Mouse (Mus musculus) regulatory T cell (primary cell): ENCODE measurements around the gene Dna2.
"Not testable (repeated sequence)": the region's sequence is repeated elsewhere in the genome, so short reads cannot be mapped to it uniquely, and the experiment has no call there.

ENCODE experiments used
- in situ Hi-C: fragments of 300-600 bp; cut with MboI, MseI; formaldehyde crosslinking; loops from one replicate; pipeline ENCODE4 v1.15.1; 2025; ENCODE audit warnings: high pct_unique_total_duplicates

Gene Dna2

GRCm38 (mm10) chr10:62946738-62947471, at the start of gene Dna2:
Gene Dna2, plus strand, starts transcription at chr10:62947026.
- in situ Hi-C loops = no loop called here

- in situ Hi-C loops = no loop called here
Measured at GRCm38 (mm10) chr10:62897437-62897836, 49.4 kb upstream of the Dna2 start.

DNA sequence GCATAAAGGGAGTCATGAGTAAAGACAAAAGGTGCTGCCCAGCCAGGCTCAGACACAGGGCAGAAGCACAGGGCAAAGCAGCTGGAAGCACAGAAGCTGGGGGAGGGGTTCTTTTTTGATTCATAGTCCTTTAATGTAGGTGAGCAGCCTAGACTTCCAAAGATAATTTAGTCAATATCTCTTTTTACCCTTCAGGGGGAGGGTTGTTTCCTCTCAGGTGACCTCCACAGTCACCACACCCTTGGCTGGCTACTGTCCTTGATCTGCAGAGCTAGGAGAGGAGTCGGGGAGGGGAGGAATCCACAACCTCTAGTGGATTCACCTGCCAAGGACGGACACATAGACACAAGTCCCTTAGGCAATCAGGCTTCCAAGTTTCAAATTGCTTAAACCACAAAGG, 48.8 kb upstream of the Dna2 start:
- in situ Hi-C loops = no loop called here

DNA sequence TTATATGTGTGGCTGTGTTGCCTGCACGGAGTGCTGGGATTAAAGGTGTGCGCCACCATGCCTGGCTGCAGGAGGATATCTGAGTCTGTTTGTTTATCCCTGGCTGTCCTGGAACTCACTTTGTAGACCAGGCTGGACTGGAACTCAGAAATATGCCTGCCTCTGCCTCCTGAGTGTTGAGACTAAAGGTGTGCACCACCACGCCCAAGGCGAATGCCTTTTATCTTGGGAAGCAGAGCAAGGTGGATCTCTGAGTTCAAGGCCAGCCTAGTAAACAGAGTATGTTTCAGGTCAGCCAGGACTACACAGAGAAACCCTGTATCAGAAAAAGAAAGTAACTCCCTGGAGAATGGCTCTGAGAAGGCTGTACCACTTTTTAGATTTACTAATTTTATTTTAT, 46.7 kb upstream of the Dna2 start:
- in situ Hi-C loops = no loop called here

DNA sequence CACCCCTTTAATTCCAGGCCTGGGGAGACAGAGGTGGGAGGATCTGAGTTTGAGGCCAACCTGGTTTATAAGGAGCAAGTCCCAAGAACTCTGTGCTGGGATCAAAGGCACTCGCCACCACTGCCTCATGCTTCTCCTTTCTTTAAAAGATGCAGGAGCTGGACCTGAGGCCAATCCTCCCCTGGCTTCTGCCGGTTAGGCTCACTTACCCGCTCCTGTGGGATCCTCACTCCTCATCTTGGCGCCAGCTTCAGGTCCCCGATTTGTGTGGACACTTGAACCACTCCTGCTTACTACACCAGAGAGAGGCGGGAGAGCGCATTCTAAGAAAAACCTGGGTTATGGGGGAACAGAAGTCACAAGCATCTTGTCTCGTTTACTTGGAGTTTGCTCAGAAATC, 45.0 kb upstream of the Dna2 start:
- in situ Hi-C loops = no loop called here

DNA sequence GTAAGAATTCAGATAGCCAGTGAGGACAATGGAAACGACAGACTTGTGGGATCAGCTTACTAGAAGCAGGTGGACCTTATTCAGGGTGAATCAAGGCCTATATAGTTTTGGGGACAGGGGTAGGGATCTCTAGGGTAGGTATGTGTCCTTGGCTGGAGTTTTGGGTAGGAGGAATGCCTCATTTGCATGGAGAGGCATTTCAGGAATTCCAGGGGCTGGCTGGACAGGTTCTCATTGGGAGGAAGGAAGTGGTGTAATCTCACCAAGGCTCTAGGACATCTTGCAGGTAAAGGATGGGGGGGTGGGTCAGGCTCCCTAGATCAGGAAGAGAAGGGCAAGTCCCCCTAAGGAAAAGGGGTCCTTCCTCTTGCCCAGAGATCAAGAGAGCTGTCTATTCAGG, 44.0 kb upstream of the Dna2 start:
- in situ Hi-C loops = no loop called here

GRCm38 (mm10) chr10:62906336-62906735, 40.5 kb upstream of the Dna2 start:
- in situ Hi-C loops = no loop called here

GRCm38 (mm10) chr10:62908896-62909295, 37.9 kb upstream of the Dna2 start, which contains the start of gene Tet1:
Gene Tet1, minus strand, starts transcription at chr10:62908996.
- in situ Hi-C loops = not testable (repeated sequence)

- in situ Hi-C loops = no loop called here
Measured at GRCm38 (mm10) chr10:62911120-62911519, 35.7 kb upstream of the Dna2 start.

DNA sequence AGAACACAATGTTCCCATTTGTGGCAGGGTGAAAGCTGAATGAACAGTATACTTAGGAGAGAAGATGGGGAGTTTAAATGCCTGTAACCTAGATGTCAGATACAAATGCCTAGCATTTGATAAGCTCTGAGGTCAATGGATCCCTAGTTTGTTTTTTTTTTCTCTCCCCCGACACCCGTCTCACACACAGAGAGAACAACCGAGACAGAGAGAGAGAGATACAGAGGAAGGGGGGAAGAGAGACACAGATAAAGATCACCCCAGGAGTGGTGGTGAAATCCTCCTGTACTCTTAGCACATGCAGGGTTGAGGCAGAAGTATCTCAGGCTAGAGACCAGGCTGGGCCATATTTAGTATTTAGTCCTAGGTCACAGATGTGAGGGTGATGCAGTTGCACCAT, 27.8 kb upstream of the Dna2 start:
- in situ Hi-C loops = no loop called here

DNA sequence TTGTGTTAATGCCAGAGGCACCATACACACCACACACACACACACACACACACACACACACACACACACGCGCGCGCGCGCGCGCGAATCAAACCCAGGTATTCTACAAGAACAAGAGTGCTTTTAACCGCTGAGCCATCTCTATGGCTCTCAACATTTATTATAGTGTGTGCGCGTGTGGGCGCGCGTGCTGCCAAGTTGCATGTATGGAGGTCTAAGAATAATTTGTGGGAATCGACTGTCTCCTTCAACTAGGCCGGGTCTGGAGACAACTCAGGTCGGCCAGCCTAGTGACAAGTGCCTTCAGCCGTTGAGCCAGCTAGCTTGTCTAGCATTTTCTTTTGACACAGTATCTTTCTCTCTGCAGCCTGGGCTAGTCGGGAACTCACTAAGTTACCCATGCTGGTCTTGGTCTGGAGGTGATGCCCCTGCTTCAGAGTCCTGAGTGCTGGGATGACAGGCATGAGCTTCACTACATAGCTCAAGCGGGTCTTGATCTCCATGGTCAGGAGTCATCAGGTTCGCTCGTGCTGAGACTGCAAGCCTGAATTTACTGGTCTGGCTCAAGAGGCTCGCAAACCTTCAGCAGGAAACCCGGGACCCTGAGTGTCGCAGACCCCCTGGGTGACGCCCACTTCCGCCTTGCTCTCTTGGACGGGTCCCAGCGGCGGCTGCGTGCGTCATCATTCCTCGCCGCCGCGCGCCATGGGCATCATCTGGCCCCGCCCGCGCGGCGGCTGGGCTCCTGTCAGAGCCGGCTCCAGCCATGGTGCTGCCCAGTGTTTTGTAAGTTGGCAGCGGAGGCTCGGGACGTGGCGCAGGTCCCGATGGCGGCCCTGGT, 26.7 kb upstream of the Dna2 start, which contains the start of gene Slc25a16:
Slc25a16 (plus strand) TSS at position 709 of the 841 bp plus-strand sequence.
- in situ Hi-C loops = no loop called here

DNA sequence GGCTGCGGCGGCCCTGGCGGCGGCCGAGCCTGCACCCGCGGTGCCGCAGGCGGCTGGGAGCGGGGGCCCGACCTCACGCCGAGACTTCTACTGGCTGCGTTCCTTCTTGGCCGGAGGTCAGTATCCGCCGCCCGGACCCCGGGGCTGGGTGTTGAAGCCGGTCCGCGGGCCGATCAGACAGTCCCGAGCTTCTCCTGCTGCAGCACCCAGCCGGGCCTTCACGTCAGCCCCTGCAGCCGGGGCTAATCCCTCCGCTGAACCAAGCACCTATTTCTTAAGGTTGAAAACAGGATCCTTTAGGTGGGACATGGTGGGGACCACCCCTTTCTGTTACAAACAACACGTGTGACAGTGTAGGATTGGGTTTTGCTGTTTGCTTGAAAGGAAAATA, 26.1 kb upstream of the Dna2 start:
- in situ Hi-C loops = no loop called here

DNA sequence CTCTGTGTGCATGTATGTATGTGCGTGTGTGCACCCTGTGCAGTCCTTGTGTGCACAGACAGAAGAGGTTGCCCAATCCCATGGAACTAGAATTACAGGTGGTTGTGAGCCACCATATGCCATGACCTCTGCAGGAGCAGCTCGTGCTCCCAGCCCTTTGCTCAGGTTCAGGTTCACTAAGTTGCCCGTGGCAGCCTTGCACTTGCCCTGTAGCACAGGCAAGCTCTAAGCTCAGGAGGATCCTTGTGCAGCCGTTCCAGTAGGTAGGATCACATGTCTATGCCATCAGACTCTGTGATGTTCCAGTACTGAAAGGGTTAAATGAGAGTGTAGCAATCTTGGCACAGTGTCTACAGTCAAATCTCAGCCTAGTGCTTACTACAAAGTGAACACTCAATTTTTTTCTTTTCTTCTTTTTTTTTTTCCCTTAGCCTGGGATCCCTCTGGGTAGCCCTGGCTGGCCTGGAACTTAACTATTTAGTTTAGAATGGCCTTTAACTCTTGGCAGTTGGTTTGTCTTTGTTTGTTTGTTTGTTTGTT, 22.7 kb upstream of the Dna2 start:
- in situ Hi-C loops = no loop called here

GRCm38 (mm10) chr10:62932381-62932780, 14.4 kb upstream of the Dna2 start:
- in situ Hi-C loops = no loop called here

- in situ Hi-C loops = no loop called here
Measured at GRCm38 (mm10) chr10:62944975-62945580, 1.7 kb upstream of the Dna2 start.

DNA sequence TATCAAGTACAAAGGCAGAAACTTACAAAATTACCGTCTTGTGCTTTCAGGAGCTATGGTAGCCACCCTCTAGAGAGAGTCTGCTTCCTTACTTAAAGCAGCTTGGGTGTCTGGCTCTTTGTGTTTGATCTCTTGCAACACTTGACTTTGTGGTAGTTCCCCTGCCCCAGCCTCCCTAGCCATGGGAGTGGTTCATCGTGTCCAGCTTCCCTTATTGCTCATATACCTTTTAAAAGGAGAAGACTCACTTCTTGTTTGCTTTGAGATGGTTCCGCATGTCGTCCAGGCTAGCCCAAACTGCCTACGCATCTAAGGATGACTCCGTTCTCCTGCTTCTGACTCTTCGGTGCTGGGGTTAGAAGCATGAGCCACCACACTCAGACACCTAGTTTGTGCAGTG, 1.7 kb downstream of the Dna2 start:
- in situ Hi-C loops = no loop called here

DNA sequence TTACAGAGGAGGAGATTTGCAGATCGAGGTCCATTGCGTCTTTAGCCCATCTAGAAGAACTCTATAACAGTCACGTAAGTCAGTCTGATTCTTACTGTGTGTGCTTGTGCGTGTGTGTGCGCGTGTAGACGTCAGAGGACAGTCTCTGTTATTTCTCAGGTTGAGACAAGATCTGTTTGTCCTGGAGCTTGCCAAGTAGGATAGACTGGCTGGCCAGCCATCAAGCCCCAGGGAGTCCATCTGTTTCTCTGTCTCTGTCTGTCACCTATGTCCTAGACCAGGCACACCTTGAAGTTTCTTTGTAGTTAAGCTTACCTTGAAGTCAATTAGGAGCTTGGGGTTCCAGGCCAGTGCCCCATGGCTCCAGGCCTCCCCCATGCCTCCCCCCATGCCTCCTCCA, 17.1 kb downstream of the Dna2 start:
- in situ Hi-C loops = no loop called here

DNA sequence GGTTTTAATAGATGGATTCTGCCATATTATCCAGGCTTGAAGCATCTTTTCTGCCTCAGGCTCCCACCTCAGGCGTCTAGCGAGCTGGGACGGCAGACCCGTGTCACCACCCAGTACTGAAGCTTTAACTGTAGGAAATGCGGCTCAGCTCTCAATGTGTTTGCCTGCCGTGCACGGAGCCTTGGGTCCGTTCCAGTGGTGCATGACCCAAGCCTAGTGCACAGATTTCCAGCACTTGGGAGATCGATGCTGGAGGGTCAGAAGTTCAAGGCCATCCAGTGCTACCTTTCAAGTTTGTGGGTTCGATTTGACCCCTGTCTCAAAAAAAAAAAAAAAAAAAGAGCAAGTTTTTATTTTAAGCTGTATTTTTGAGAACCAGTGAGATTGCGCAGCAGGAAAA, 19.0 kb downstream of the Dna2 start:
- in situ Hi-C loops = no loop called here

DNA sequence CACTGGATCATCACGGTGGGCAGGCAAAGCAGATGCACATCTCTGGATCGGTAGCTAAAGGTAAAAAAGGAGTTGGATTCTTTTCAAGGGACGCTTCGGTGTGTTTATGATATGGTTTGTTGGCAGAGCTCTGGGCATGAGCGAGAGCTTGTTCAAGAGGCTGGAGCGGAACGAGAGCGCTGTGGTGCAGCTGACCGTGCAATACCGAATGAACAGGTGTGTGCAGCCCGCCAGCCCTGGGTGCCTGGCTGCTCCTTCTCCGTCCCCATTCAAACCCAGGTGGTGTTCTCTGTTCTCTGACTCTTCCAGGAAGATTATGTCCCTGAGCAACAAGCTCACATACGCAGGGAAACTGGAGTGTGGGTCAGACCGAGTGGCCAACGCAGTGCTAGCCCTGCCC, 19.5 kb downstream of the Dna2 start:
- in situ Hi-C loops = no loop called here

GRCm38 (mm10) chr10:62971821-62972220, 25.0 kb downstream of the Dna2 start:
- in situ Hi-C loops = no loop called here

DNA sequence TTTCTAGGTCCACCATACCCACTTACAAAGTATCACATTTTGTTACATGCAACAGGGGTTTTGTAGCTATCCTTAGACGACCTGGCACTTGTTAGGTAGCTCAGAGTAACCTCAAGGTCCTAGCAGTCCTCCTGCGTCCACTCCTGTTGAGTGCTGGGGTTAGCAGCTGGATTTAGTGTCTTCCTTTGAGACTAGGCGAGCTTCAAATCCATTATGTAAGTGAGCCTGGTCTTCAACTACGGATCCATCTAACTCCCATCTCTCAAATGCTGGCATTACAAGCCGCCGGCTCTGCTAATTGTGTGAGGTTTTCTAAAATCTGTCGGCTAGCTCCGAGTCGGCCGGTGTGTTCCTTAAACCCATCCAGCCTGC, 32.8 kb downstream of the Dna2 start:
- in situ Hi-C loops = no loop called here
